25 mouse cellular contexts compared by ENCODE assay signal in the genomic region with DNA sequence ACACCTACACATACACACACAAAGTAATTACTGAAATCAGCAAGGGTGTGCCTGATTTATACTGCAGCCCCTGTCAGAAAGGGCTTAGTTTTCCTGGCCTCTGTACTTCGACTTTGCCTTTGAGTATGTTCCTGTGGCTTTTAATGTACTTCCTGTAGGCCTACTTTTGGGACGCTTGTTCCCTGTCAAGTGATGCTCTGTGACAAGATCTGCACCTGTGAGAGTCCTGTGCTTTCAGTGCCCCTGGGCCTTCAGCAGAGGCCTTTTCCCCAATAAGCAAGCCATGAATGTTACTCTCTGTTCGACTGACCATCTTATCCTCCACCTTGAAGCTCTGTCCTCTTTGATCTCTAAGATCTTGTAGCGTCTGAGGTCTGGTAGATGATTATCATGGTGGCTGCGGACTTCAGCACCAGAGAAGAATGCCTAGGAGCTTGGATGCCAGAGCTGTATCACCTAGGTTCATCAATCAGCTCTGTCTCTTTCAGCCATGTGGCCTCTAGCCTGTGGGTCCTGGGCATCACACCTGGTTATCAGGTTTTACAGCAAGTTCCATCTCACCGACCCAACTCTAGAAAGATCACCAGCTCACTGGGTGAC. TPM values are rescaled to one million over a fixed set of nuclear protein-coding genes. Genes with fewer than 3 reads are reported as not detected.
DNase-seq lines count a peak whose midpoint lies in the region; ATAC-seq and TF ChIP-seq lines count a peak whose summit lies in the region.
"Had no signal": no experiment of that assay in that cellular context is flagged by ENCODE, and none has a peak within 500 bp of the region (broad histone marks: within the 10 kb centered on the region; RNA-seq: fewer than 3 reads in every experiment).

No protein-coding gene starts in this region.

- DNase-seq in kidney, adult 11 months = peak; percentile 29
- DNase-seq in kidney, postnatal 14 days = no peak
- DNase-seq in limb, embryonic 10.5 days (ENCODE audit: low spot score) = no peak
- DNase-seq in thymus, postnatal 0 days (ENCODE audit: low spot score) = peak; percentile 77
- DNase-seq in yolk sac, embryonic 10.5 days (ENCODE audit: low spot score) = peak; percentile 41
- DNase-seq in spleen, postnatal 14 days (ENCODE audit: low spot score in 2 of 2) = no peak
- DNase-seq in stomach, postnatal 0 days (ENCODE audit: low spot score) = no peak
- DNase-seq: adrenal gland, postnatal 36 days; cerebellum, adult 11 months; cerebellum, adult 9-11 months; gastrocnemius, postnatal 25 days; heart, adult 18-20 months; heart, postnatal 14 days; liver, postnatal 0 days; lung, postnatal 10 days; right cerebral cortex, adult 18-20 months; right cerebral cortex, postnatal 4 days had no signal

- no peak overlapping the region for H3K4me3 ChIP-seq in limb, embryonic 12.5 days (replicated peaks)
- H3K4me3 ChIP-seq in limb, embryonic 10.5 days = no peak overlapping the region
- no peak overlapping the region for H3K4me3 ChIP-seq in stomach, postnatal 0 days (ENCODE audit: low read depth, low read length)
- H3K4me3 ChIP-seq: forebrain, embryonic 10.5 days; heart, embryonic 13.5 days; hindbrain, embryonic 12.5 days; midbrain, embryonic 12.5 days; neural tube, embryonic 15.5 days; stomach, embryonic 15.5 days had no signal

- peaks cover 4% of the 10 kb centered on the region; the same call in 1 of the 2 replicates for H3K4me1 ChIP-seq in limb, embryonic 12.5 days (replicated peaks)
- peaks cover under 1% of the 10 kb centered on the region; the same call in 1 of the 2 replicates for H3K4me1 ChIP-seq in limb, embryonic 10.5 days
- H3K4me1 ChIP-seq in stomach, postnatal 0 days (replicated peaks; ENCODE audit: control insufficient read depth, insufficient read depth) = no peaks in the 10 kb centered on the region
- H3K4me1 ChIP-seq: hindbrain, embryonic 12.5 days; midbrain, embryonic 12.5 days; neural tube, embryonic 15.5 days; stomach, embryonic 15.5 days had no signal

- H3K9ac ChIP-seq in limb, embryonic 12.5 days (replicated peaks) = no peak overlapping the region
- H3K9ac ChIP-seq in stomach, postnatal 0 days (ENCODE audit: low read length) = no peak overlapping the region
- H3K9ac ChIP-seq: heart, embryonic 13.5 days; hindbrain, embryonic 12.5 days; liver, postnatal 0 days; midbrain, embryonic 12.5 days; neural tube, embryonic 15.5 days; stomach, embryonic 15.5 days had no signal

- no peak for TF ChIP-seq CTCF in stomach, postnatal 0 days (IDR thresholded peaks at IDR 0.05; ENCODE audit: low read depth)

- 0 out of 2 replicates have a peak overlapping the region, but pooled peaks have one; percentile 54 for H3K27ac ChIP-seq in limb, embryonic 12.5 days
- no peak overlapping the region for H3K27ac ChIP-seq in limb, embryonic 10.5 days
- H3K27ac ChIP-seq in stomach, postnatal 0 days (replicated peaks) = no peak overlapping the region
- H3K27ac ChIP-seq: forebrain, embryonic 10.5 days; heart, embryonic 13.5 days; hindbrain, embryonic 12.5 days; midbrain, embryonic 12.5 days; neural tube, embryonic 15.5 days; stomach, embryonic 15.5 days had no signal

- ATAC-seq in limb, embryonic 12.5 days (ENCODE audit: insufficient number of reproducible peaks, insufficient read depth, low FRiP score, low TSS enrichment, low read depth) = no peak
- no peak for ATAC-seq in stomach, postnatal 0 days (ENCODE audit: low FRiP score, low TSS enrichment)
- ATAC-seq: liver, postnatal 0 days had no signal

- no peaks in the 10 kb centered on the region for H3K36me3 ChIP-seq in limb, embryonic 12.5 days
- no peaks in the 10 kb centered on the region for H3K36me3 ChIP-seq in limb, embryonic 10.5 days
- H3K36me3 ChIP-seq in stomach, postnatal 0 days (ENCODE audit: control insufficient read depth, insufficient read depth, low read length) = no peaks in the 10 kb centered on the region
- H3K36me3 ChIP-seq: forebrain, embryonic 10.5 days; heart, embryonic 13.5 days; hindbrain, embryonic 12.5 days; midbrain, embryonic 12.5 days; neural tube, embryonic 15.5 days; stomach, embryonic 15.5 days had no signal

- 69% methylated on average over 6 of the region's 6 CpGs for WGBS in limb, embryonic 12.5 days
- 83% methylated on average over 6 of the region's 6 CpGs for WGBS in limb, embryonic 10.5 days
- 70% methylated on average over 6 of the region's 6 CpGs for WGBS in stomach, postnatal 0 days

- H3K4me2 ChIP-seq in limb, embryonic 12.5 days = no peak overlapping the region
- H3K4me2 ChIP-seq in stomach, postnatal 0 days (replicated peaks; ENCODE audit: low read depth) = no peak overlapping the region
- H3K4me2 ChIP-seq: heart, embryonic 13.5 days; hindbrain, embryonic 12.5 days; liver, embryonic 11.5 days; midbrain, embryonic 12.5 days; neural tube, embryonic 15.5 days; stomach, embryonic 15.5 days had no signal

- no peaks in the 10 kb centered on the region for H3K27me3 ChIP-seq in limb, embryonic 12.5 days
- H3K27me3 ChIP-seq in limb, embryonic 10.5 days (ENCODE audit: low read depth, poor library complexity, severe bottlenecking) = no peaks in the 10 kb centered on the region
- H3K27me3 ChIP-seq in stomach, postnatal 0 days (ENCODE audit: control insufficient read depth, insufficient read depth, low read length) = no peaks in the 10 kb centered on the region
- H3K27me3 ChIP-seq: heart, embryonic 13.5 days; hindbrain, embryonic 12.5 days; midbrain, embryonic 12.5 days; neural tube, embryonic 15.5 days; stomach, embryonic 15.5 days had no signal

- peaks cover 3% of the 10 kb centered on the region; the same call in 1 of the 2 replicates for H3K9me3 ChIP-seq in limb, embryonic 12.5 days
- no peaks in the 10 kb centered on the region for H3K9me3 ChIP-seq in limb, embryonic 10.5 days (replicated peaks)
- H3K9me3 ChIP-seq in stomach, postnatal 0 days (ENCODE audit: control insufficient read depth, low read length) = no peaks in the 10 kb centered on the region
- H3K9me3 ChIP-seq: forebrain, embryonic 10.5 days; hindbrain, embryonic 12.5 days; stomach, embryonic 15.5 days had no signal

- TF ChIP-seq EP300 in stomach, postnatal 0 days (optimal IDR thresholded peaks at IDR 0.05) = no peak

RNA-seq across cellular contexts. Expression of gene Nup107, which starts 6.0 kb away (rescaled TPM):
- polyA plus RNA-seq in limb, embryonic 12.5 days (2016; fragmentation: Nextera tagmentation; extraction: Ambion mirVana) = 94.9 and 97.7 TPM in 2 replicates
- 109 and 111 TPM in 2 replicates for polyA plus RNA-seq in limb, embryonic 10.5 days (2016; fragmentation: Nextera tagmentation; extraction: Ambion mirVana)
- polyA plus RNA-seq in thymus, postnatal 0 days (2015; fragmentation: Nextera tagmentation; extraction: Ambion mirVana) = 73.7 and 81.7 TPM in 2 replicates
- polyA plus RNA-seq in stomach, postnatal 0 days (2015; fragmentation: Nextera tagmentation; extraction: Ambion mirVana) = 14.4 and 16.5 TPM in 2 replicates

RNA-seq across cellular contexts. Expression of gene Rap1b, which starts 47.3 kb away (rescaled TPM):
- 146 and 154 TPM in 2 replicates for polyA plus RNA-seq in limb, embryonic 12.5 days (2016; fragmentation: Nextera tagmentation; extraction: Ambion mirVana)
- polyA plus RNA-seq in limb, embryonic 10.5 days (2016; fragmentation: Nextera tagmentation; extraction: Ambion mirVana) = 138 and 146 TPM in 2 replicates
- 234 and 261 TPM in 2 replicates for polyA plus RNA-seq in thymus, postnatal 0 days (2015; fragmentation: Nextera tagmentation; extraction: Ambion mirVana)
- 130 and 132 TPM in 2 replicates for polyA plus RNA-seq in stomach, postnatal 0 days (2015; fragmentation: Nextera tagmentation; extraction: Ambion mirVana)

RNA-seq across cellular contexts. Expression of gene Slc35e3, which starts 52.4 kb away (rescaled TPM):
- 43.8 and 47.2 TPM in 2 replicates for polyA plus RNA-seq in limb, embryonic 12.5 days (2016; fragmentation: Nextera tagmentation; extraction: Ambion mirVana)
- polyA plus RNA-seq in limb, embryonic 10.5 days (2016; fragmentation: Nextera tagmentation; extraction: Ambion mirVana) = 16.4 and 22.1 TPM in 2 replicates
- 8.1 and 8.4 TPM in 2 replicates for polyA plus RNA-seq in thymus, postnatal 0 days (2015; fragmentation: Nextera tagmentation; extraction: Ambion mirVana)
- polyA plus RNA-seq in stomach, postnatal 0 days (2015; fragmentation: Nextera tagmentation; extraction: Ambion mirVana) = 19.4 and 21.0 TPM in 2 replicates

Comparison
In these comparisons a context has a peak if more than half of its experiments do, and no peak if none do; other contexts are left out.
1. DNase-seq: peak in kidney, adult 11 months (single experiment), thymus, postnatal 0 days (single experiment) and yolk sac, embryonic 10.5 days (single experiment); none in kidney, postnatal 14 days (single experiment), limb, embryonic 10.5 days (single experiment), spleen, postnatal 14 days (0 of 2) and stomach, postnatal 0 days (single experiment).